8 mouse cellular contexts compared by ENCODE assay signal in the genomic region with DNA sequence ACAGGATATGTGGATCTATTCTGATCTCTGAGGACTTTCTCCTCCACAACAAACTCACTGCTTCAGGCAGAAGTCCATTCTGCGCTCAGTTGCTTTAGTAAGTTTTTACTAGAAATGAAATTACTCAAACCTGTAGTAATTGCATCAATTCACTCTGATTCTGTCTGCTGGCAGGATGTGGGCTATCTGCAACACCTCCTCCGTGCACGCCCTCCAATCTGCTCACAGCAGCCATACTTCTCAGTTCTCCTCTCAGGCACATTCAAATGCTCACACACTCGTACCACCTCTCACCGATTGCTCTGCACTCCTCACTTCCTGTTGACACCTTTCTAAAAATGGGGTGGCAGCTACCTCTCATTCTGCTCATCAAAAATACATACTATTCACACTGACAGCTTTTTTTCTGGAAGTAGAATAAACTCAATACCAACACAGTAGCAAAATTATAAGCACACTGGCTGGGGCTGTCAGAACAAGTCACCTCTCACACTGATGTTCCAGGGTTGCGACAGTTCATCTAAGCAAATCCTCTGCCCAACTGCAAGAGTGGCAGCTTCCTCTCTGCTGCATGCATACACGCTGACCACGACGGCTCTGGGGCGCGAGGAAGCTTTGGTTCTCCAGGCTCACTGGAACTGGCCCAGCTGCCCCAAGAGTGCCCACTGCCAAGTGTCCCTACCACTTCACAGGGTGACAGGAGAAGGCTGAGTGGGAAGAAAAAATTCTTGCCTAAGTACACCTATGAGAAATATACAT. TPM values are rescaled to one million over a fixed set of nuclear protein-coding genes. Genes with fewer than 3 reads are reported as not detected.
DNase-seq lines count a peak whose midpoint lies in the region; ATAC-seq lines count a peak whose summit lies in the region.

No protein-coding gene starts in this region.

- no peak overlapping the region for H3K27ac ChIP-seq in forebrain, embryonic 14.5 days (ENCODE audit: low read depth, low read length)

- no peaks in the 10 kb centered on the region for H3K27me3 ChIP-seq in forebrain, embryonic 14.5 days (replicated peaks; ENCODE audit: control insufficient read depth, insufficient read depth, low read length)

- no peak for ATAC-seq in forebrain, embryonic 14.5 days

- H3K4me3 ChIP-seq in forebrain, embryonic 14.5 days (ENCODE audit: low read depth, low read length), result no peak overlapping the region

- no peaks in the 10 kb centered on the region for H3K9me3 ChIP-seq in forebrain, embryonic 14.5 days (replicated peaks; ENCODE audit: control insufficient read depth, low read length)

- H3K36me3 ChIP-seq in forebrain, embryonic 14.5 days (ENCODE audit: control insufficient read depth, insufficient read depth, low read length), result peaks cover 22% of the 10 kb centered on the region

- H3K4me2 ChIP-seq in forebrain, embryonic 14.5 days (ENCODE audit: low read length), result no peak overlapping the region

- no peak overlapping the region for H3K9ac ChIP-seq in forebrain, embryonic 14.5 days (ENCODE audit: low read length)

- peak; percentile 25 for DNase-seq in gastrocnemius, adult 18-20 months (ENCODE audit: low spot score)
- DNase-seq in gastrocnemius, postnatal 10 days, result no peak
- peak; percentile 87 for DNase-seq in A20 (ENCODE audit: low read depth, low spot score)
- DNase-seq in left cerebral cortex, postnatal 25 days (ENCODE audit: low spot score in 2 of 2), result peak; percentile 34 to 80
- peak; percentile 63 to 70 for DNase-seq in right cerebral cortex, adult 2 months (ENCODE audit: low spot score in 2 of 2)
- no peak for DNase-seq in ovary, adult 18-20 months (ENCODE audit: low spot score)
- DNase-seq in urinary bladder, postnatal 10 days (ENCODE audit: low spot score), result no peak
- no peak for DNase-seq in forebrain, embryonic 14.5 days (ENCODE audit: low spot score)

- intact Hi-C loops in left cerebral cortex, postnatal 25 days (cut with DNase I), result loop anchor here (2.0 kb wide), 1 partner anchor 28 kb away; no protein-coding TSS in a partner anchor

- WGBS in forebrain, embryonic 14.5 days, result 83% methylated on average over 11 of the region's 11 CpGs

- H3K4me1 ChIP-seq in forebrain, embryonic 14.5 days (ENCODE audit: control insufficient read depth, insufficient read depth, low read length), result 0 out of 2 replicates have a peak, but pooled peaks cover 2% of the 10 kb centered on the region

RNA-seq across cellular contexts. Expression of a gene that starts 29.3 kb away (rescaled TPM):
- total RNA-seq in gastrocnemius, adult 18-20 months (2021), result 10 to 100 TPM; 19.1 to 21.4 TPM
- total RNA-seq in gastrocnemius, postnatal 10 days (2021), result 10 to 100 TPM; 25.5 to 35.1 TPM
- 10 to 100 TPM; 59.9 to 60.6 TPM for total RNA-seq in left cerebral cortex, postnatal 25 days (2021)
- 32.9 and 35.4 TPM in 2 replicates for polyA plus RNA-seq in forebrain, embryonic 14.5 days (2014; fragmentation: Nextera tagmentation; extraction: Ambion mirVana)

Comparison
In these comparisons a context has a peak if more than half of its experiments do, and no peak if none do; other contexts are left out.
1. DNase-seq: peak in gastrocnemius, adult 18-20 months (single experiment), A20 (single experiment), left cerebral cortex, postnatal 25 days (2 of 2) and right cerebral cortex, adult 2 months (2 of 2); none in gastrocnemius, postnatal 10 days (single experiment), ovary, adult 18-20 months (single experiment), urinary bladder, postnatal 10 days (single experiment) and forebrain, embryonic 14.5 days (single experiment).